Mouse (Mus musculus): ENCODE data around the gene Msh2.
"Not testable (repeated sequence)": the region's sequence is repeated elsewhere in the genome, so short reads cannot be mapped to it uniquely, and the experiment has no call there.

Gene Msh2

DNA sequence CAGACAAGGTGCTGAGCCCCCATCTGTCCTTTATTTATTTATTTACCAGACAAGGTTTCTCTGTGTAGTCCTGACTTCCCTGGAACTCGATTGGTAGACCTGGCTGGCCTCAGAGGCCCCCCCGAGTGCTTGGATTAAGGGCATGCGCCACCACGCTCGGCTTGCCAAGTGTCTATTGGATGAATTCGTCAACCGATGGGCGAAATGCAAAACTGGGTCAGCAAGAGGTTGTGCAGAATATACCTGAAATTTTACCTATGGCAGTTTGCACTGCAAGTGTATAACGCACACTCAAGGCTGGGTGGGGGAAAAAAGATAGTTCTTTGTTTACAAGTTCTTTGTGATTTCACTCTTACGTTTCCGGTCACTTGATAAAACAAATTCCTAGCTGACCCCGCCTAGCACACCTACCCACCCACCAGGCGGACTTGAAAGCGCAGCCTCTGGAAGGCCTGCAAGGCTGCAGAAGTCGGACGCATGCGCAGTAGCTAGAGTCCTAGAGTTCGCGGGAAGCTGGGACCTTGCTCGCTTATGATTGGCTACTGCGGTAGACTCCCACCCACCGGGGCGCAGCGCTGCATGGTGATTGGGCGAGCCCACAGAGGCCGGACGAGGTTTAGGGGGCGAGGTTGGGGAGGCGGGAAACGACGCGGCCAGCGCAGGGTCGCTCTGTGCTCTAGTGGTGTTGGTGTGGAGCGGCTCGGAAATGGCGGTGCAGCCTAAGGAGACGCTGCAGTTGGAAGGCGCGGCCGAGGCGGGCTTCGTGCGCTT, at the start of gene Msh2:
TSS of gene Msh2 (plus strand) at position 441 of the 771 bp plus-strand sequence.
- peak; percentile 99 for DNase-seq

DNA sequence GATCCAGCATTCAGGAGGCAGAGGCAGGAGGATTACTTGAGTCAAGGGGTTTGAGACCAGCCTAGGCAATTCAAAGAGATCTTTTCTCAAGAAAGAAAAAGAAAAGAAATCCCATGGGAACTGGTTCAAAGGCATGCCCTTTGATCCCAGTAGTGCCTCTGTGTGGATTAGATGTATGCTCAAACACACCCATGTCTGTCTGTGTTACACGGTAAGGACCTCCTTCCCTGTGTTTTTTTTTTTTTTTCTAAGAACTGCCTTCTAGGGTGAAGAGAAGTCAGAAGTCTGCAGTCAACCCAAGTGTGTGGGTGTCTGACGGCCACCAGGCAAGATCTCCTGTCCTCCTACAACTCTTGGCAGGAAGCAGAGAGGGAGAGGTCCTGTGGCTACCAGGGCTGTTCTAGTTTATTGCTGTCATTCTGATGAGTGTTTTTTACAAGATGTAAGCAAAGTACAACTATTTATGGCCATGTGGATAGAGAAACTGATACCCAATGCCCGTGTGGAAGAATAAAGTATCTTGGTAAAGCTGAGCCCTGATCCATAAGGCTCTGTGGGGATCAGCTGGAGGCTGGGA, 46.5 kb upstream of the Msh2 start:
- DNase-seq, result no peak

DNA sequence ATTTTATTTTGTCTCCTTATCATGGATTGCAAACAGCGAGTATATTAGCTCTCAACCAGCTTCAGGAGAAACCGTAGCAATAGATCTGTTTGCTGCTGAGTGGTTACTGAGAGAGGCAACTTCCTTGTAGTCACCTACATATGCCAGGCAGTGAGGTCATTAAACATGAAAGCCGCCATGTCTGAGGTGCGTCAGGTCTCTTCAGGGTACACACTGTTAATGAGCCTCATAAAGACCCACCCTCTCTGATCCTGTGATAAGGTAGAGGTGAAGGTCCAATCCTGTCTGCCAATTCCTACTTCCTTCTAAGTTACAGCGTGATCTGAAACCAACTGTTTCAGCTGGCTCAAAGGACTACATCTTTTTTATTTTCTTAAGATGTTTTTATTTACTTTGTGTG, 44.0 kb upstream of the Msh2 start:
- no peak for DNase-seq

DNA sequence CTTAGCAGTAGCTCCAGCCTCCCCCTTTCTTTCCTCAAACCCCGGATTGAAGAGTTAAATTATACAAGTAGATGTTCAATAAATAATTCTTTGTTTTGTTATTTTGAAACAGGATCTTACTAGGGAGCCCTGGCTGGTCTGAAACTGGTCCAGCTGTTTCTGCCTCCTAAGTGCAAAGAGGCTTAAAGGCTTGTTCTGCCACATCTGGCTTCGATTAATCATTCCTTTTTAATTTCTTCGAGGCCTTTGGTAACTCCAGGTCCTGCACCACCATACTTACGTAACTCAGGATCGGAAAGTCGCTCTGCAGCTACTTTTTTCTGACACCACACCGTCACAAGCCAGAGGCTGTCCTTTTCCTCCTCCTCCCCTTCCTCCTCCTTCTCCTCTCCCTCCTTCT, 43.4 kb upstream of the Msh2 start:
- DNase-seq, result no peak

DNA sequence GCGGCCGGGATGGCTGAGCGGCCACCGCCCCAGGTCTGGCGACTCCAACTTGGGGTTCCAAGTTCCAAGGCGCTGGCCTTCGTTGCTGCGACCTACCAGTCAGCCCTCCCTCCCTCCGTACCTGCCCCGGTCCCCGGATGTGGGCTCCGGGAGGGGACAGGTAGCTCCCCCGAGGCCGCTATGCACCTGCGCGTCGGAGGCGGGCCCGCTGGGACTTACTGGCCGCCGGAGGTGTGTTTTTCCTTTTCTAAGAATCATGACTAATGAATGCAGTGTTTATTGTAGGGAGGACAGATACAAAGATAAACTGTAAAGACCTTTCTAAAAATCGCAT, 35.1 kb upstream of the Msh2 start:
- no peak for DNase-seq

DNA sequence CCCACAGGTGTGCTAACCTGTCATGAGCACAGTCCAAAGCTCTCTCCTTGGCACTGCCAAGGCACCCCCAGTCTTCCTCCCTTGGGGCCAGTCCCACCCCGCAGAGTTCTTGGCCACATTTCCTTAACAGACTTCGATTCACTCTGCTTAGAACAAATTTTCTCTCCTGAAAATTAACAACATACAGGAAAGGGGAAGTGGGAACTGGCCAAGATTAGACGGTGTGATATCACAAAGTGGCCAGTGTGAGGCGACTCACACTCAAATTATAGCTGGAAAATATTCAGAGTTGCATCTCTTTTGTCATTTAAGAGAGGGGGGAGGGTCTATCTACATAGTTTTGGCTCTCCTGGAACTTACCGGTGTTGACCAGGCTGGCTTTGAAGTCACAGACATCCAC, 32.9 kb upstream of the Msh2 start:
- peak in 1 of 2 experiments; percentile 7 for DNase-seq

DNA sequence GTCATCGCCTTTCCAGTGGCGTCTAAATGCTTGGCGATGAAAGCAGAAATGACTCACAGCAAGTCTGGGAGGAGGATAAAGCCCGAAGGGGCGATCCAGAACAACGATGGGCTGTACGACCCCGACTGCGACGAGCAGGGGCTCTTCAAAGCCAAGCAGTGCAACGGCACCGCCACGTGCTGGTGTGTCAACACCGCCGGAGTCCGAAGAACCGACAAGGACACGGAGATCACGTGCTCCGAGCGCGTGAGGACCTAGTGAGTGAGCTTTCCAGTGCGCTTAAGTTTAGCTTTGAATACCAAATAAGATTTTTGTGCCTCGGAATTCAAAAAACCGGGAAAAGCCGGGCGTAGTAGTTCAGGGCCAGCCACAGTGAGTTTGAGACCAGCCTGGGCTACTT, 31.9 kb upstream of the Msh2 start:
- no peak for DNase-seq

DNA sequence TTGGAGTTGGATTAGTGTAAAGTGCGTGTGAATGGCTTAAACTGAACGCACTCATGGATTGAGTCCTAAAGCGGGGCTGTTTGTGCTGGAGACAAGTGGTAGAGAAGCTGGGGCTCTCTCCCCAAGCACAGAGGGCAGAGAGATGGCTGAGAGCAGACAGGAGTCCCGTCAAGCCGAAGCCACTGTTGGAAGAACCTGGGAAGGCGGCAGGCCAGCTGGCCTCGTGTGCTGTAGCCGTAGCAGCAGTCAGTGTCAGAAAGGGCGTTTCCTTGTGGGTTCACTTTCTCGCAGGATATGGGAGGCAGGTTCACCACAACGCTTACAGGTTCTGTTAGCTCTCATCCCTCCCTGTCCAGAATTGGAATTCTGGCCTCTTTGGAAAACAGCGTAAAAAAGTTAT, 31.1 kb upstream of the Msh2 start:
- DNase-seq, result peak; percentile 65 to 68

DNA sequence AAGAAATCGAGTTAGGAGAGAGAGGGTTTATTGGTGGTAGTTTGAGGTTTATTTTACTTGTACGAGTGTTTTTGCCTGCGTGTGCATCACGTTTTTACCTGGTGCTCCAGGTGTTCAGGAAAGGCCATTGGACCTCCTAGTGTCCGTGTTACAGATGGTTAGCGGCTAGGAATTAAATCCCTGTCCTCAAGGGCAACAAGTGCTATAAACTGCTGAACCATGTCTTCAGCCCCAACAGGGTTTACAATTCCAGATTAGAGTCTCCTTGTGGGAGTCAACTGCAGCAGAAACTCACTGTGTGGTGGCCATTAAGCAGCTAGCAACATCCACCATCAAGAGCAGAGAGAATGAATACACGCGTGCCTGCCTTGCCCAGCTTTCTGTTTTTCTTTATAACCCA, 29.4 kb upstream of the Msh2 start:
- no peak for DNase-seq

DNA sequence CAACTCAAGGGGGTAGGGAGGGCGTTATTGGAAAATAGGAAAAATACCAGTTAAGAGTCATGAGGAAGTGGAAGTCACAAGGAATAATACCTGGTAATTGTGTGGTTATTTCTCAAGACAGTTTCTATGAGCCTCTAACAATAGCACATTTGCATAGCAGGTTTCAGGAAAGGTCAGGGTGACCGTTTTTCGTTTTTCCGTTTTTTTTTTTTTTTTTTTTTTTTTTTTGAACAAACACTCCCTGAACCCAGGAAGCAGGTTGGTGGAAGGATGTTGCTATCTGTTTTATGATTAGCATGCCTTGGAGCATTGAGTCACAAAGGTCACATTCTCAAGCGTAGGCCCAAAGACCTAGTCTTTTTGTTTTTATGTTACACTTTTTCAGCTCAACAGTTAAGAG, 16.5 kb upstream of the Msh2 start:
- DNase-seq, result not testable (repeated sequence)

DNA sequence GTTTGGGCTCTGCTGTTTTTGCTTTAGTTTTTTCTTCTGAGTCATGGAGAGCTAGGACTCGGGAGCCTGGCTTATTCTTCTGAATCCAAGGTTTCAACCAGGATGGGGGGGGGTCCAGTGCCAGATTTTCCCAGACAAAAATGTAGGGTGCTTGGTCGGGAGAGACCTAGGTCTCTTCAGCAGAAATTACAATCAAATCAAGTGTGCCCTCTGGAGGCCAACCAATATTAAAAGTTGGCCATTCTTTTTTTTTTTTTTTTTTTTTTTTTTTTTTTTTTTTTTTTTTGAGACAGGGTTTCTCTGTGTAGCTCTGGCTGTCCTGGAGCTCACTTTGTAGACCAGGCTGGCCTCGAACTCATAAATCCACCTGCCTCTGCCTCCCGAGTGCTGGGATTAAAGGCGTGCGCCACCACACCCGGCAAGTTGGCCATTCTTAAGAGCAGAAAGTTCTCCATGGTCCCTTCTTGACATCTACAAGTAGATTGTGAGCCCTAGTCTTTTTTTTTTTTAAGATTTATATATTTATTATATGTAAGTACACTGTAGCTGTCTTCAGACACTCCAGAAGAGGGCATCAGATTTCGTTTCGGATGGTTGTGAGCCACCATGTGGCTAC, 10.1 kb upstream of the Msh2 start:
- peak; percentile 46 to 53 for DNase-seq

DNA sequence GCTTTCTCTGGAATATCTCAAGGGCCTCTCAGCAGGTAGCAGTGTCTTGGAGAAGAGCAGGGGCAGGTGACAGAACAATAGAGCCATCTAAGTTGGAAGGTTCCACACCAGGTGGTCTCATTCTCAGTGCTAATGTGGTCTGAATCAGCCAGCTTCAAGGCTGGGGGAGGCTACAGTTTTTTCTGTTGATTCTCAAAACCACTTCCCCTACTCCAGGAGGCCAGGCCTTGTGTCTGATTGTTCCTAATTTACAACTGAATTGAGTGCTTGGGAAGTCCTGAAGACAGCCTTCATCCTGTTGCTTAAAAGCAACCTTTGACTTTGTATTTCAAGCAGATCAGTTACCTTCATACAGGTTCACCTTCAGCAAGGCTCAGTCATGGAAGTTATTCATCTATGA, 7.9 kb upstream of the Msh2 start:
- no peak for DNase-seq

DNA sequence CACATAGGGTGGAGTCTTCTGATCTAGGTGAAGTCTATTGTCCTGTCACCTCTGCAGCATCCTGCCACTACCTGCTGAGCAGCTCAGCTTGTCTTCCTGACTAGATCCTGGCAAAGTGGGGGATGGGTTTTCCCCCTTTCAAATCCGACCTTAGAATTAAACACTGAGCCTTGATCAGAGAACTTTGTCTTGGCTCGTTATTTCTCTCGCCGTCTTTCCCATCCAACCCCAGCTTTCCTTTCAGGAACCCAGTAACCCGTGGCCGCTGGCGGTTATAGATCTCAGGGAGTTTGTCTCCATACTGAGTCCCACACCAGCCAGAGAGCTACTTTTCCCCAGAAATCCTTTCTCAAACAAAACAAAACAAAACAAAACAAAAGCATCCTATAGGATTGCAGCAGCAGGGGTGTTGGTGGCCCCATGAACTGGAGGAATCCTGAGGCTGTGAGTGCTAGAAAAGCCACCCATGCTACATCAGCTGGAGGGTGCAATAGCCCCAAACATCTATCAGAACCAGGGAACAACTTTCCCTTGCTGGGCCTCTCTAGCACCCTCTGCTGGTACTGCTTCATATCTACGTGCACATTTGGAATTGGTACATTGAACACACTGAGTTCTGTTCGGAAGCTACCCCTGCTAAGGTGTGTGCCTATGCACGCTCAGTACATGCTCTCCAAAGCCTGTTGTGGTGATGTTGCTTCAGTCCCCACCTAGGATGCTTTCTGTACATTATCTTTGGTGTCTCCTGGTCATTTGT, 6.9 kb upstream of the Msh2 start:
- DNase-seq, result peak; percentile 84 to 89

DNA sequence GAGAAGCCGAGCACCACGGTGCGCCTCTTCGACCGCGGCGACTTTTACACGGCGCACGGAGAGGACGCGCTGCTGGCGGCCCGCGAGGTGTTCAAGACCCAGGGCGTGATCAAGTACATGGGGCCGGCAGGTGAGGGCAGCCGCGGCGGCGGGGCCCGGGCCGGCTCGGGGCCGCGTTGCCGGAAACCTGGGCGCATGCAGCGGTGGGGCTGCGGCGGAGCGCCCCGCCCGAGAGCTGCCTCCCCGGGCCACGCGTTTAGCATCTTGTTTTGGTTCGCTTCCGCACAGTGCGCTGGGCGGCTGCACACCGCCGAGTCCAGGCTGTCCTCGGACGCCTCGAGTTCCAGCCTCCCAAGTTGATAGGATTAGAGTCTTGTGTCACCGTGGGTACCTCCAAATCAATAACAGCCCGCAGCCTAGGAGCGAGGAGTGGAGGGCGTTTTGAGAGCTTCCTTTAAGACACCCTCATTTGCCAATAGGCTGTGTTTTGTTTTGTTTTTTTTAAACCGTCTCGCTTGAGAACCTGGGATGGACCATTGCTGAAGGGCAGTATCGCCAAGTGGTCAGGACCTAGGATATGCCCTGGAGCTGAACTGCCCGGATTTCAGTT, 652 bp downstream of the Msh2 start:
- peak in 1 of 2 experiments; percentile 29 for DNase-seq

DNA sequence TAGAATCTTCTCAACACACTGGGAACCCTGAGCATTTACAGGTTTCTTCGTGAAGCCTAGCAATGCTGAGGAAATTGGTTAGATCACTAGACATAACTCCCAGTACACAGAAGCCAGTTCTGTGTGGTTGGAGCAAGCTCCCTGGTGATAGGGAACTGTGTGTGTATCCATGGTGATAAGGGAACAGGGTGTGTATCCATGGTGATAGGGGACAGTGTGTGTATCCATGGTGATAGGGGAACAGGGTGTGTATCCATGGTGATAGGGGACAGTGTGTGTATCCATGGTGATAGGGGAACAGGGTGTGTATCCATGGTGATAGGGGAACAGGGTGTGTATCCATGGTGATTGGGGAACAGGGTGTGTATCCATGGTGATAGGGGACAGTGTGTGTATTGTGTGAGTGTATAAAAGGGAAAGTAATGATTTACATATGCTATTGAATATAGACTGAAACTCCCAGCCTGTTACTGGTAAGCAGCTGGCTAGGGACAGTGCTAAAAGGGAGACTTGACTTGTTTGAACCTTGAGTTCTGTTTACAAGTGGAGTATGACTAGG, 4.9 kb downstream of the Msh2 start:
- not testable (repeated sequence) for DNase-seq

DNA sequence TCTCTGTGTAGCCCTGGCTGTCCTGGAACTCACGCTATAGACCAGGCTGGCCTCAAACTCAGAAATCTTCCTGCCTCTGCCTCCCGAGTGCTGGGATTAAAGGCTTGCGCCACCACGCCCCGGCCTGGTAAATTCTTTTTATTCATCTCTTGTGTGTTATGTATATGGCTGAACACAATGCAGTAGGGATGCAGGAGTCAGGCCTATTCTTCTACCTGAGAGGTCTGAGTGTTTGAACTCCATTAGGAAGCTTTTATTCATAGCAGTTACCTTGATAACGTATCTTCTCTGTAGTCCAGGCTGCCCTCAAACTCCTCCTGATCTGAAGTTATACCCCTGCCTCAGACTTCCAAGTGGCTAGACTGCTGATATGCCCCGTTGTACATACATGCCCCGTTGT, 5.5 kb downstream of the Msh2 start:
- no peak for DNase-seq

DNA sequence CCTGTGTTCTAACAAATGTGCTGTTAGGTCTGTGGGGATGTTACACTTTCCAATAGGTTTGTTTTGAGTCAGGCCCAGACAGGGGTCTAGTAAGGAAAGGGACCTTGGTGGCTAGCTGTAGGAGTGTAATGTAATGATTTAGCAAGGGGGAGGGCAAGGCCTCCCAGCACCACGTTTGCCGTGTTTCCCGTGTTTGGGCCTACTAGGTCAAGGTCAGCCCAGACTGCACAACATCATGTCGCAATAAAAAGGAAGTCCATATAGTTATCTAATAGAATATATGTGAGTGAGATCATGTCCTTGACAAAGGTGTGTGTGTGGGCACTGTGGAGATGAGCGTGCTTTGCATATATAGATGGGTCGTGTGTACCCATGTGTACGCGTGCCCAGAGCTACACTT, 17.1 kb downstream of the Msh2 start:
- no peak for DNase-seq

DNA sequence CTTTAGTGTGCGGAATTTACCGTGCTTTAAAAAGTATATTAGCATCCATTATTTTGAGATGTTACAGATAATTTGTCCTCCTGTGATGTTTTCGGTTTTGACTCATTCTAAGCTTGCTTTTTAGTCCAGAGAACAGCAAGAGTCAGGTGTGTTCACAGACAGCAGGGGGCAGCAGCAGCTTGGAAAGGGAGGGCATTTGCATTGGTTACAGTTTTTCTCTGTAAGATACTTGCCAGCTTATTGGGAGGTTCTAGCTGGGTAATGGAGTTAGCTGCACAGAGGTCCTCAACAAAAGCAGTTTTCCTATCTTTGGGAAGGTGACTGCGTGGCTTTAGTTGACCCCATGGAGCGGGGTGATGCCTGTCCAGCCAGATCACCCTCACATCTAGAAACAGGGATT, 19.8 kb downstream of the Msh2 start:
- DNase-seq, result peak; percentile 86 to 87

DNA sequence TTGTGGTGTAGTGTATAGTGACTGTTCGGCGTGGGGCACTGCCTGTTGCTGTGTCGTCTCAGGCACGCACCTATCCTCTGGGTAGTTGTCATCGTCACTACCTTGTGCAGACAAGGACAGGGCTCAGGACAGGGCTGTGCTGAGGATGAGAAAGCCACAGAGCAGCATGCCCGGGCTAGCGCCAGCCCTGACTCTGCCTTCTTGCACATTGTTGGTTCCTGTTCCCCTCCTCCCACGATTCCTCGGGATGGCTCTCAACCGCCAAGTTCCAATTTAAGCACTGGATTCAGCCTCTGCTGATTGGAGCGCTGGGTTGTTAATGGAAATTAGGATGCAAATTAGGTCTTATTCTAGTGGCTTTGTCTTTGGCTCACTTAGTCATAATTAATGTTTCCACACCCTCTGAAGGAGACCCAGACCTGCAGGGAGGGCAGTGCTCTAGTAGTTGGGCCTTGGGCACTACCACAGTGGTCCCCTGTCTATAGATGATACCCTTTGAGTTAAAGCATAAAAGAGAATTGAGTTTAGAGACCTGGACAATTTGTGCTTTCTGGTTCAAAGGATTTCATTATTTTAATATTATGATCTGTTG, 23.8 kb downstream of the Msh2 start:
- no peak for DNase-seq

DNA sequence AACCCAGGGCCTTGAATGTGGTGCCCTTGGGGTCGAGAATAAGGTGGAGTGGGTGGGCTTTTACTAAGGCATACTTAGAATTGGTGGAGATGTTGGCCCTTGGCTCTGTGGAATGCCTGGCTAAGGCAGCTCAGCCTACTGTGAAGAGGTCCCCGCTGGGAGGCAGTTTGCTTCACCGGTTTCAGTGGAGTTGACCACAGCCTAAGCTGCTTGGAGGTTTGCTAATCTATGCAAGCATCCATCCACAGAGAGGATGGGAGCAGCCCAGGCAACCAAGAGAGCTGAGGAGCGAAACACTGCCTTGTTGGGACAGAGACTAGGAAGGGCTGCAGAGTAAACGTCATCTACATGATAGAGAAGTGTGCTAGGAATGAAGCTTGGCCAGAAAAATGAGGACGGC, 24.7 kb downstream of the Msh2 start:
- no peak for DNase-seq

DNA sequence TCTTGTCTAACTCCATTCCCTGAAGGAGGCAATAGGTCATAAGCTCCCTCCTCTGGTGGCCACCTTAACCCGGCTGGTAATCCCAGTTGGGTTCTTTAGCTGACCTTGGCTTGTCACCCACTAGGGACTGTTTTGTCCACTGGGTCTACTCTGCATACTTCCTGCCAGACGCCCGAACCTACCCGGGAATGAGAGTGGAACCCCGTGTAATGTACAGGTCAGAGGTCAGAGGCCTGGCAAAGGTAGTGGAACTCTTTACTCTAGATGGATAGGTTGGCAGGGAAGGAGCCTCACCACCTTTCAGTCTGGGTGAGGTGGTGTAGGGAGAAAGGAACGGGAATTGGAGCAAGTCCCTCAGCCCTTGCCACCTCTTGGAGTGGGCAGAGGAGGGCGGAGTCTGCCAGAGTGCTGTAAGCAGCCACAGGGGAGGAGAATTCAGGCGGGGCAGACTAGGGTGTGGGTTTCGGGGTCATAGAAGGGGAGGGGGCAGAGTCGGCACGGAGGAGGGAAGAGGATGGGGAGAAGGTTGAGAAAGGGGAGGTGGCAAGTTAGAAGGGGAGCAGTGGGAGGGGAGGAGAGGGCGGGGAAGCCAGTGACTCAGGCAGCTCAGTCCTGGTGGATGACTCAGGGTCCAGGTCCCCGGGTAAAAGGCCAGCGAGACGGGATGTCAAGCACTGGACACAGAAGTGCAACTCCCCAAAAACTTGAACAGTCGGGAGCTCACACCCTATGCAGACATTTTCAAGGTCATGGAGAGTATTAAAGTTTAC, 27.1 kb downstream of the Msh2 start:
- DNase-seq, result no peak

DNA sequence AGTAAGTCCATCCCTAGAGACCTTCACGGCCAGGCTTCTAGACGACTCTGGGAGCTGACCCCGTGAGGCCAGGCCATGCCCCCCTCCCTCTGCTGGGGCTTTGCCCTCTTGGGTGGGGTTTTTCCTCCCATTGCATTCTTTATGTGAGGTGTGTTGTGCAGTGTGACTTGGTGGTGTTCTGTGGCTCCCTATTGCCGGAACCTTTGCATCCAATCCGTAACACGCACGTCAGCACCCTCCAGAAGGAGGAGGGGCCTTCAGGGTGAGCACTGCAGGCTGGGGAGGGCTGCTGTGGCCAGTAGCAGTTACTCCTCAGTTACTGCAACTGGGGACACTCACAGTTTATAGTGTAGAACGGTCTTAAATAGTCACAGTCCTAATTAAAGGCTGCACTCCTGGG, 28.0 kb downstream of the Msh2 start:
- DNase-seq, result no peak
